Mouse (Mus musculus) embryonic facial prominence, embryonic 10.5 days (tissue): ENCODE results near the gene P3h1. TPM values are rescaled to one million over a fixed set of nuclear protein-coding genes. Genes with fewer than 3 reads are reported as not detected.
"Not testable (repeated sequence)": the region's sequence is repeated elsewhere in the genome, so short reads cannot be mapped to it uniquely, and the experiment has no call there.

Experiments
- DNase-seq: peaks from one replicate; pipeline ENCODE4 v3.0.0-alpha.2; 2017; ENCODE audit warnings: low spot score
- H3K27ac ChIP-seq: fragments of 300-500 bp; sonication (generic); replicated peaks from 2 replicates; pipeline ENCODE4 v1.5.1; 2016; ENCODE audit warnings: mild to moderate bottlenecking
- H3K27me3 ChIP-seq: fragments of 300-500 bp; sonication (generic); replicated peaks from 2 replicates; pipeline ENCODE4 v1.6.1; 2016; ENCODE audit warnings: low read depth, mild to moderate bottlenecking; ENCODE audit not compliant: poor library complexity, severe bottlenecking
- H3K36me3 ChIP-seq: fragments of 300-500 bp; sonication (generic); replicated peaks from 2 replicates; pipeline ENCODE4 v1.6.1; 2016; ENCODE audit warnings: mild to moderate bottlenecking, moderate library complexity
- H3K4me1 ChIP-seq: fragments of 300-500 bp; sonication (generic); 2 replicates; pipeline ENCODE4 v1.6.1; 2016
- H3K4me3 ChIP-seq: fragments of 300-500 bp; sonication (generic); 2 replicates; pipeline ENCODE4 v1.5.1; 2016; ENCODE audit warnings: mild to moderate bottlenecking, moderate library complexity
- H3K9me3 ChIP-seq: fragments of 300-500 bp; sonication (generic); 2 replicates; pipeline ENCODE4 v1.6.1; 2016; ENCODE audit warnings: mild to moderate bottlenecking
- WGBS: fragments of 180-500 bp; shearing (Covaris S2); methylation state at CpG from one replicate; pipeline ENCODE4 v1.1.7; 2016; 5-methylcytosine and 5-hydroxymethylcytosine counted together
- polyA plus RNA-seq: library from polyadenylated mRNA; unstranded; fragments of >200 nt; fragmentation: Nextera tagmentation; extraction: Ambion mirVana; gene quantifications from 2 replicates; pipeline ENCODE4 v1.2.1, GENCODE M21; 2016

Gene P3h1
- polyA plus RNA-seq, 1 experiment from 2014 or later: 19.6 TPM

- WGBS: 78% methylated on average over 15 of the region's 15 CpGs
- DNase-seq: no peak
- H3K4me3 ChIP-seq: no peak overlapping the region
Measured at GRCm38 (mm10) chr4:119259344-119260254, 26.9 kb downstream of the P3h1 start.

GRCm38 (mm10) chr4:119261087-119261713 lies 28.5 kb downstream of the P3h1 start:
- Histone ChIP-seq H3K4me3 (no peak overlapping the region), H3K4me1 (peaks cover 26% of the 10 kb centered on the region; the same call in 1 of the 2 replicates), H3K27me3 (no peaks in the 10 kb centered on the region), H3K36me3 (no peaks in the 10 kb centered on the region), H3K27ac (no peak overlapping the region), H3K9me3 (no peaks in the 10 kb centered on the region)
- no peak for DNase-seq
- WGBS: 60% methylated on average over 7 of the region's 7 CpGs

More at GRCm38 (mm10) chr4:119259344-119260254, 26.9 kb downstream of the P3h1 start:
- H3K9me3 ChIP-seq: no peaks in the 10 kb centered on the region
- no peaks in the 10 kb centered on the region for H3K36me3 ChIP-seq
- peaks cover 28% of the 10 kb centered on the region for H3K4me1 ChIP-seq
- H3K27ac ChIP-seq: no peak overlapping the region
- no peaks in the 10 kb centered on the region; the same call in 1 of the 2 replicates for H3K27me3 ChIP-seq

- Histone ChIP-seq H3K27ac (no peak overlapping the region), H3K36me3 (no peaks in the 10 kb centered on the region), H3K4me1 (peaks cover 13% of the 10 kb centered on the region; the same call in 1 of the 2 replicates), H3K9me3 (no peaks in the 10 kb centered on the region), H3K4me3 (no peak overlapping the region), H3K27me3 (no peaks in the 10 kb centered on the region)
- WGBS: 91% methylated on average over 5 of the region's 5 CpGs
- no peak for DNase-seq
Measured at GRCm38 (mm10) chr4:119262483-119262882, 29.8 kb downstream of the P3h1 start.

- 79% methylated on average over 3 of the region's 3 CpGs for WGBS
- no peak overlapping the region for H3K27ac ChIP-seq
- no peak for DNase-seq
- peaks cover 8% of the 10 kb centered on the region; the same call in 1 of the 2 replicates for H3K36me3 ChIP-seq
- peaks cover 9% of the 10 kb centered on the region; the same call in 1 of the 2 replicates for H3K4me1 ChIP-seq
- no peaks in the 10 kb centered on the region for H3K9me3 ChIP-seq
- H3K27me3 ChIP-seq: no peaks in the 10 kb centered on the region
- no peak overlapping the region for H3K4me3 ChIP-seq
Measured at GRCm38 (mm10) chr4:119263459-119263858, 30.7 kb downstream of the P3h1 start.

GRCm38 (mm10) chr4:119266606-119267005 lies 33.9 kb downstream of the P3h1 start:
- Histone ChIP-seq H3K27ac (no peak overlapping the region), H3K9me3 (no peaks in the 10 kb centered on the region), H3K4me3 (no peak overlapping the region), H3K27me3 (no peaks in the 10 kb centered on the region), H3K4me1 (no peaks in the 10 kb centered on the region), H3K36me3 (peaks cover 36% of the 10 kb centered on the region)
- no peak for DNase-seq
- 83% methylated on average over 13 of the region's 13 CpGs for WGBS

GRCm38 (mm10) chr4:119274627-119275026 lies 41.9 kb downstream of the P3h1 start:
- 75% methylated on average over 1 of the region's 1 CpGs for WGBS
- no peak for DNase-seq
- H3K27ac ChIP-seq: no peak overlapping the region
- no peak overlapping the region for H3K4me3 ChIP-seq
- H3K27me3 ChIP-seq: no peaks in the 10 kb centered on the region
- peaks cover 98% of the 10 kb centered on the region for H3K36me3 ChIP-seq
- H3K9me3 ChIP-seq: no peaks in the 10 kb centered on the region
- no peaks in the 10 kb centered on the region for H3K4me1 ChIP-seq

GRCm38 (mm10) chr4:119275226-119275625 lies 42.5 kb downstream of the P3h1 start:
- Histone ChIP-seq H3K36me3 (peaks cover 98% of the 10 kb centered on the region), H3K4me3 (no peak overlapping the region), H3K27ac (no peak overlapping the region), H3K27me3 (no peaks in the 10 kb centered on the region), H3K4me1 (no peaks in the 10 kb centered on the region), H3K9me3 (no peaks in the 10 kb centered on the region)
- 81% methylated on average over 2 of the region's 2 CpGs for WGBS
- DNase-seq: no peak

GRCm38 (mm10) chr4:119275726-119276125 lies 43.0 kb downstream of the P3h1 start:
- DNase-seq: no peak
- no peak overlapping the region for H3K4me3 ChIP-seq
- no peak overlapping the region for H3K27ac ChIP-seq
- no peaks in the 10 kb centered on the region for H3K9me3 ChIP-seq
- peaks cover 97% of the 10 kb centered on the region for H3K36me3 ChIP-seq
- H3K27me3 ChIP-seq: no peaks in the 10 kb centered on the region
- 63% methylated on average over 2 of the region's 2 CpGs for WGBS
- H3K4me1 ChIP-seq: no peaks in the 10 kb centered on the region

- H3K4me1 ChIP-seq, H3K27me3 ChIP-seq, H3K9me3 ChIP-seq, DNase-seq, H3K27ac ChIP-seq, H3K4me3 ChIP-seq: not testable (repeated sequence)
- 91% methylated on average over 15 of the region's 15 CpGs for WGBS
- peaks cover 97% of the 10 kb centered on the region for H3K36me3 ChIP-seq
Measured at GRCm38 (mm10) chr4:119278784-119279183, 46.1 kb downstream of the P3h1 start.

- H3K36me3 ChIP-seq: peaks cover 96% of the 10 kb centered on the region
- H3K4me3 ChIP-seq: no peak overlapping the region
- H3K4me1 ChIP-seq: no peaks in the 10 kb centered on the region; the same call in 1 of the 2 replicates
- DNase-seq: no peak
- H3K27ac ChIP-seq: no peak overlapping the region
- H3K27me3 ChIP-seq: no peaks in the 10 kb centered on the region
- H3K9me3 ChIP-seq: no peaks in the 10 kb centered on the region
- 91% methylated on average over 1 of the region's 1 CpGs for whole genome bisulfite sequencing
Measured at GRCm38 (mm10) chr4:119284861-119285260, 52.1 kb downstream of the P3h1 start.

GRCm38 (mm10) chr4:119285336-119285735 lies 52.6 kb downstream of the P3h1 start:
- peaks cover 96% of the 10 kb centered on the region for H3K36me3 ChIP-seq
- H3K4me1 ChIP-seq: no peaks in the 10 kb centered on the region; the same call in 1 of the 2 replicates
- no peaks in the 10 kb centered on the region for H3K27me3 ChIP-seq
- WGBS: 90% methylated on average over 2 of the region's 2 CpGs
- H3K27ac ChIP-seq: no peak overlapping the region
- H3K9me3 ChIP-seq: no peaks in the 10 kb centered on the region
- no peak for DNase-seq
- no peak overlapping the region for H3K4me3 ChIP-seq

- H3K27ac ChIP-seq: no peak overlapping the region
- H3K27me3 ChIP-seq: no peaks in the 10 kb centered on the region
- H3K4me3 ChIP-seq: peak overlapping the region; percentile 82
- H3K9me3 ChIP-seq: no peaks in the 10 kb centered on the region
- WGBS: 93% methylated on average over 1 of the region's 1 CpGs
- DNase-seq: no peak
- H3K4me1 ChIP-seq: peaks cover 27% of the 10 kb centered on the region
- H3K36me3 ChIP-seq: peaks cover 57% of the 10 kb centered on the region
Measured at GRCm38 (mm10) chr4:119291921-119292320, 59.2 kb downstream of the P3h1 start.
